Mouse (Mus musculus) megakaryocyte-erythroid progenitor cell, adult 5-6 weeks (primary cell): ENCODE results near the gene Gm10337. TPM values are rescaled to one million over a fixed set of nuclear protein-coding genes. Genes with fewer than 3 reads are reported as not detected.

Experiments used
- ATAC-seq: replicated peaks from 2 replicates; pipeline ENCODE4 v1.8.0; 2016; ENCODE audit warnings: mild to moderate bottlenecking, inconsistent platforms; ENCODE audit not compliant: severe bottlenecking, poor library complexity, low FRiP score, low TSS enrichment
- total RNA-seq, 2 experiments: library from RNA; stranded (forward) in 1 of 2; stranded (reverse) in 1 of 2; fragments of 200-1000, 215-1000 nt in 1 of 2; fragments of >200 nt in 1 of 2; fragmentation: Nextera tagmentation in 1 of 2; gene quantifications; 2 replicates each; pipeline ENCODE4 v1.2.3; 2014 to 2017

Gm10337 gene
- total RNA-seq, 2 experiments from 2014 or later = not detected

- ATAC-seq = no peak
Measured at GRCm38 (mm10) chr15:102532106-102532900, 28.8 kb downstream of the Gm10337 start.

- no peak for ATAC-seq
Measured at GRCm38 (mm10) chr15:102533926-102534325, 30.4 kb downstream of the Gm10337 start.

- no peak for ATAC-seq
Measured at GRCm38 (mm10) chr15:102544801-102545200, 41.3 kb downstream of the Gm10337 start.

DNA sequence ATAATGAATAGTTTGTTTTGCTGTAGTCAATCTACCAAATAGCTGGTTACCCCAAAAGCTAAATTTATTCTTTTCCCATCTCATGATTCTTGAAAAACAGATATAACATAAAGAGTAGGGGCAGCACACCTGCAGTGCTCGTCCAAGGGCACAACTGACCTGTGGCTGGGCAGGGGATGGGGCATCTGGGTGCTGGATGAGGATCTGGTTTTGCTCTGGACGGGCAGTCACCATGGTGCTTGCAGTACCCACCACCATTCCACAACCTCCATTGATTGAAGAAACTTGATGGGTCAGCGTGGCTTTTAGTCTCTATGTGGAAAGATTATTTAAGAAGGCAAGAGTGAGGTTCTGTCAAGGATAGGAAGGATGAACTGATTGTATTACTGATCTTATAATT is 42.7 kb downstream of the Gm10337 start:
- no peak for ATAC-seq

- no peak for ATAC-seq
Measured at GRCm38 (mm10) chr15:102546677-102547427, 43.3 kb downstream of the Gm10337 start.

DNA sequence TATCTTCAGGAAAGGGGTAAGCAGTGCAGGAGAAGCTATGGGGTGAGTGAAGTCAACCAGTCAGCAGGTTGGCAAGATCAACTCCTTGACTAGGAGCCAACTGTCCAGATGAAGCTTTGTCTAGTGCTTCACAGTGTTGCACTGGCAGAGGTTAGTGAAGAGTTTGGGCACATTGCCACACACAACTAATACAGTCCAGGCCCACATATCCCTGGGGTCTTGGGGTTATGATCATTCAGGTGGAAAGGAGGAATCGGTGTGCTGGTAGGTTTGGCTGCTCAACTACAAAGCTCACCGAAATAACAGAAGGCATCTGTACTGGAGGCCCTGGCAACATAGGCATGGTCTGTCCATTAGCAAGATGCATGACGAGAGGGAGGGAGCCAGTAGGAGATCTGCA is 44.0 kb downstream of the Gm10337 start:
- ATAC-seq = no peak

GRCm38 (mm10) chr15:102552599-102552998 is 49.1 kb downstream of the Gm10337 start:
- ATAC-seq = no peak

Other genes starting within 250 kb of the Gm10337 start
- gene Rarg, start 246.2 kb upstream of the Gm10337 start, total RNA-seq (2014; fragmentation: Nextera tagmentation) = 0.61 and 1.8 TPM in 2 replicates
- gene Rarg, start 246.2 kb upstream of the Gm10337 start, total RNA-seq (2017) = 1.6 and 6.7 TPM in 2 replicates
- not detected in 2 replicates for gene Gm9918, start 233.2 kb upstream of the Gm10337 start, total RNA-seq (2014; fragmentation: Nextera tagmentation)
- not detected in 2 replicates for gene Gm9918, start 233.2 kb upstream of the Gm10337 start, total RNA-seq (2017)
- 30.4 and 32.9 TPM in 2 replicates for gene Mfsd5, start 224.3 kb upstream of the Gm10337 start, total RNA-seq (2014; fragmentation: Nextera tagmentation)
- 14.2 and 19.5 TPM in 2 replicates for gene Mfsd5, start 224.3 kb upstream of the Gm10337 start, total RNA-seq (2017)
- 54.5 and 68.3 TPM in 2 replicates for gene Espl1, start 207.5 kb upstream of the Gm10337 start, total RNA-seq (2014; fragmentation: Nextera tagmentation)
- 16.6 and 40.6 TPM in 2 replicates for gene Espl1, start 207.5 kb upstream of the Gm10337 start, total RNA-seq (2017)
- gene Pfdn5, start 177.6 kb upstream of the Gm10337 start, total RNA-seq (2014; fragmentation: Nextera tagmentation) = 210 and 293 TPM in 2 replicates
- gene Pfdn5, start 177.6 kb upstream of the Gm10337 start, total RNA-seq (2017) = 214 and 318 TPM in 2 replicates
- 85.2 and 86.5 TPM in 2 replicates for gene Myg1, start 172.0 kb upstream of the Gm10337 start, total RNA-seq (2014; fragmentation: Nextera tagmentation)
- gene Myg1, start 172.0 kb upstream of the Gm10337 start, total RNA-seq (2017) = 60.8 and 73.8 TPM in 2 replicates
- gene Aaas, start 153.0 kb upstream of the Gm10337 start, total RNA-seq (2014; fragmentation: Nextera tagmentation) = 145 and 165 TPM in 2 replicates
- 179 and 207 TPM in 2 replicates for gene Aaas, start 153.0 kb upstream of the Gm10337 start, total RNA-seq (2017)
- not detected in 2 replicates for gene Sp7, start 136.5 kb upstream of the Gm10337 start, total RNA-seq (2014; fragmentation: Nextera tagmentation)
- not detected in 2 replicates for gene Sp7, start 136.5 kb upstream of the Gm10337 start, total RNA-seq (2017)
- gene Sp1, start 97.6 kb upstream of the Gm10337 start, total RNA-seq (2014; fragmentation: Nextera tagmentation) = 68.0 and 80.3 TPM in 2 replicates
- gene Sp1, start 97.6 kb upstream of the Gm10337 start, total RNA-seq (2017) = 45.0 and 62.2 TPM in 2 replicates
- gene Amhr2, start 58.4 kb upstream of the Gm10337 start, total RNA-seq (2014; fragmentation: Nextera tagmentation) = not detected in 2 replicates
- not detected in 2 replicates for gene Amhr2, start 58.4 kb upstream of the Gm10337 start, total RNA-seq (2017)
- 61.5 and 97.6 TPM in 2 replicates for gene Prr13, start 44.7 kb upstream of the Gm10337 start, total RNA-seq (2014; fragmentation: Nextera tagmentation)
- gene Prr13, start 44.7 kb upstream of the Gm10337 start, total RNA-seq (2017) = 50.3 and 54.5 TPM in 2 replicates
- 749 and 832 TPM in 2 replicates for gene Pcbp2, start 33.2 kb upstream of the Gm10337 start, total RNA-seq (2014; fragmentation: Nextera tagmentation)
- 152 and 207 TPM in 2 replicates for gene Pcbp2, start 33.2 kb upstream of the Gm10337 start, total RNA-seq (2017)
- 0.39 TPM in 1 of 2 replicates, not detected in the other for gene Map3k12, start 13.3 kb downstream of the Gm10337 start, total RNA-seq (2014; fragmentation: Nextera tagmentation)
- gene Map3k12, start 13.3 kb downstream of the Gm10337 start, total RNA-seq (2017) = 0.14 and 0.15 TPM in 2 replicates
- gene Tarbp2, start 14.5 kb downstream of the Gm10337 start, total RNA-seq (2014; fragmentation: Nextera tagmentation) = 37.4 and 40.7 TPM in 2 replicates
- 17.0 and 19.7 TPM in 2 replicates for gene Tarbp2, start 14.5 kb downstream of the Gm10337 start, total RNA-seq (2017)
- 5.1 and 8.2 TPM in 2 replicates for gene Npff, start 21.2 kb downstream of the Gm10337 start, total RNA-seq (2014; fragmentation: Nextera tagmentation)
- 0.89 and 3.4 TPM in 2 replicates for gene Npff, start 21.2 kb downstream of the Gm10337 start, total RNA-seq (2017)
- gene Gm28047, start 121.3 kb downstream of the Gm10337 start, total RNA-seq (2014; fragmentation: Nextera tagmentation) = 2.6 TPM in 1 of 2 replicates, not detected in the other
- gene Gm28047, start 121.3 kb downstream of the Gm10337 start, total RNA-seq (2017) = not detected in 2 replicates
- 115 and 116 TPM in 2 replicates for gene Atf7, start 121.7 kb downstream of the Gm10337 start, total RNA-seq (2014; fragmentation: Nextera tagmentation)
- 24.7 and 27.0 TPM in 2 replicates for gene Atf7, start 121.7 kb downstream of the Gm10337 start, total RNA-seq (2017)
- gene Atp5g2, start 168.6 kb downstream of the Gm10337 start, total RNA-seq (2014; fragmentation: Nextera tagmentation) = 135 and 168 TPM in 2 replicates
- 71.6 and 94.3 TPM in 2 replicates for gene Atp5g2, start 168.6 kb downstream of the Gm10337 start, total RNA-seq (2017)
- 11.3 and 14.1 TPM in 2 replicates for gene Calcoco1, start 218.5 kb downstream of the Gm10337 start, total RNA-seq (2014; fragmentation: Nextera tagmentation)
- gene Calcoco1, start 218.5 kb downstream of the Gm10337 start, total RNA-seq (2017) = 12.6 and 20.3 TPM in 2 replicates